8 mouse cellular contexts compared by ENCODE assay signal in genomic region chr8:110919341-110920031, GRCm38 (mm10). TPM values are rescaled to one million over a fixed set of nuclear protein-coding genes. Genes with fewer than 3 reads are reported as not detected.
DNase-seq lines count a peak whose midpoint lies in the region; ATAC-seq and TF ChIP-seq lines count a peak whose summit lies in the region.

Gene St3gal2 (plus strand): TSS chr8:110919922.

- TF ChIP-seq POLR2A in ES-Bruce4 (IDR thresholded peaks at IDR 0.05; ENCODE audit: insufficient read depth, low read length) = no peak

- no peaks in the 10 kb centered on the region for H3K9me3 ChIP-seq in ES-Bruce4 (replicated peaks; ENCODE audit: control insufficient read depth, insufficient read depth, low read length, poor library complexity, severe bottlenecking)
- H3K9me3 ChIP-seq in forebrain, embryonic 13.5 days (replicated peaks) = no peaks in the 10 kb centered on the region
- H3K9me3 ChIP-seq in heart, postnatal 0 days (replicated peaks; ENCODE audit: control insufficient read depth, low read length) = no peaks in the 10 kb centered on the region
- no peaks in the 10 kb centered on the region for H3K9me3 ChIP-seq in liver, embryonic 15.5 days (replicated peaks)
- H3K9me3 ChIP-seq in neural tube, embryonic 12.5 days = no peaks in the 10 kb centered on the region
- H3K9me3 ChIP-seq in stomach, postnatal 0 days (ENCODE audit: control insufficient read depth, low read length) = no peaks in the 10 kb centered on the region

- no peak for TF ChIP-seq EP300 in ES-Bruce4 (IDR thresholded peaks at IDR 0.05; ENCODE audit: insufficient read depth, low read depth, low read length)
- TF ChIP-seq EP300 in heart, postnatal 0 days (IDR thresholded peaks at IDR 0.05; ENCODE audit: low read depth) = no peak; the same call in 1 of the 2 replicates
- TF ChIP-seq EP300 in stomach, postnatal 0 days (optimal IDR thresholded peaks at IDR 0.05) = no peak

- peak within 1 kb of the TSS; percentile 80 for H3K4me3 ChIP-seq in ES-Bruce4 (ENCODE audit: low read depth, low read length)
- peak within 1 kb of the TSS; percentile 80 for H3K4me3 ChIP-seq in forebrain, embryonic 13.5 days
- H3K4me3 ChIP-seq in heart, postnatal 0 days (ENCODE audit: low read depth, low read length) = peak within 1 kb of the TSS; percentile 91
- peak within 1 kb of the TSS; percentile 85 for H3K4me3 ChIP-seq in liver, embryonic 15.5 days (replicated peaks)
- H3K4me3 ChIP-seq in neural tube, embryonic 12.5 days = peak within 1 kb of the TSS; percentile 79
- peak within 1 kb of the TSS; percentile 69 for H3K4me3 ChIP-seq in stomach, postnatal 0 days (ENCODE audit: low read depth, low read length)

- H3K4me1 ChIP-seq in ES-Bruce4 (ENCODE audit: control insufficient read depth, insufficient read depth, low read length) = peaks cover 13% of the 10 kb centered on the region
- H3K4me1 ChIP-seq in forebrain, embryonic 13.5 days = peaks cover 23% of the 10 kb centered on the region
- peaks cover 17% of the 10 kb centered on the region for H3K4me1 ChIP-seq in heart, postnatal 0 days (ENCODE audit: control insufficient read depth, insufficient read depth)
- peaks cover 67% of the 10 kb centered on the region for H3K4me1 ChIP-seq in liver, embryonic 15.5 days (replicated peaks)
- H3K4me1 ChIP-seq in neural tube, embryonic 12.5 days = peaks cover 35% of the 10 kb centered on the region
- peaks cover 3% of the 10 kb centered on the region; the same call in 1 of the 2 replicates for H3K4me1 ChIP-seq in stomach, postnatal 0 days (replicated peaks; ENCODE audit: control insufficient read depth, insufficient read depth)

- no peaks in the 10 kb centered on the region for H3K27me3 ChIP-seq in ES-Bruce4 (ENCODE audit: control insufficient read depth, insufficient read depth, low read length, poor library complexity, severe bottlenecking)
- H3K27me3 ChIP-seq in forebrain, embryonic 13.5 days = no peaks in the 10 kb centered on the region
- no peaks in the 10 kb centered on the region for H3K27me3 ChIP-seq in heart, postnatal 0 days (ENCODE audit: control insufficient read depth, insufficient read depth, low read length)
- H3K27me3 ChIP-seq in liver, embryonic 15.5 days = no peaks in the 10 kb centered on the region
- no peaks in the 10 kb centered on the region for H3K27me3 ChIP-seq in neural tube, embryonic 12.5 days (replicated peaks)
- no peaks in the 10 kb centered on the region for H3K27me3 ChIP-seq in stomach, postnatal 0 days (ENCODE audit: control insufficient read depth, insufficient read depth, low read length)

- peak; percentile 95 for DNase-seq in heart, postnatal 0 days (ENCODE audit: low spot score)
- peak; percentile 85 to 92 for DNase-seq in kidney, postnatal 36 days
- peak; percentile 81 for DNase-seq in stomach, postnatal 0 days (ENCODE audit: low spot score)

- peak; percentile 96 for ATAC-seq in cerebellum, adult (ENCODE audit: insufficient number of reproducible peaks, low FRiP score, low TSS enrichment)
- peak; percentile 99 for ATAC-seq in forebrain, embryonic 13.5 days
- ATAC-seq in heart, postnatal 0 days (ENCODE audit: insufficient read depth, low read depth) = peak; percentile 98
- peak; percentile 79 for ATAC-seq in liver, embryonic 15.5 days (ENCODE audit: insufficient read depth)
- ATAC-seq in neural tube, embryonic 12.5 days (ENCODE audit: low FRiP score, low read depth) = peak; percentile 98
- ATAC-seq in stomach, postnatal 0 days (ENCODE audit: low FRiP score, low TSS enrichment) = peak; percentile 95

- H3K36me3 ChIP-seq in ES-Bruce4 (ENCODE audit: control insufficient read depth, insufficient read depth, low read length, poor library complexity, severe bottlenecking) = no peaks in the 10 kb centered on the region
- no peaks in the 10 kb centered on the region for H3K36me3 ChIP-seq in forebrain, embryonic 13.5 days (ENCODE audit: poor library complexity, severe bottlenecking)
- no peaks in the 10 kb centered on the region for H3K36me3 ChIP-seq in heart, postnatal 0 days (replicated peaks; ENCODE audit: control insufficient read depth, insufficient read depth, low read length)
- peaks cover 24% of the 10 kb centered on the region for H3K36me3 ChIP-seq in liver, embryonic 15.5 days (replicated peaks)
- H3K36me3 ChIP-seq in neural tube, embryonic 12.5 days = no peaks in the 10 kb centered on the region
- H3K36me3 ChIP-seq in stomach, postnatal 0 days (ENCODE audit: control insufficient read depth, insufficient read depth, low read length) = no peaks in the 10 kb centered on the region

- peak within 1 kb of the TSS; percentile 90 for H3K9ac ChIP-seq in ES-Bruce4 (ENCODE audit: low read depth, poor library complexity, severe bottlenecking)
- peak within 1 kb of the TSS; percentile 95 for H3K9ac ChIP-seq in forebrain, embryonic 13.5 days
- H3K9ac ChIP-seq in heart, postnatal 0 days (replicated peaks; ENCODE audit: low read depth, low read length) = peak within 1 kb of the TSS; percentile 86
- H3K9ac ChIP-seq in liver, embryonic 15.5 days = peak within 1 kb of the TSS; percentile 91
- H3K9ac ChIP-seq in neural tube, embryonic 12.5 days = peak within 1 kb of the TSS; percentile 85
- H3K9ac ChIP-seq in stomach, postnatal 0 days (ENCODE audit: low read length) = peak within 1 kb of the TSS; percentile 74

- WGBS in forebrain, embryonic 13.5 days = 1% methylated on average over 27 of the region's 36 CpGs
- under 1% methylated on average over 31 of the region's 36 CpGs for WGBS in heart, postnatal 0 days
- WGBS in liver, embryonic 15.5 days (ENCODE audit: insufficient replicate concordance) = 2% methylated on average over 35 of the region's 36 CpGs
- under 1% methylated on average over 19 of the region's 36 CpGs for WGBS in neural tube, embryonic 12.5 days
- WGBS in stomach, postnatal 0 days = under 1% methylated on average over 25 of the region's 36 CpGs

- no peak within 1 kb of the TSS for H3K27ac ChIP-seq in ES-Bruce4 (ENCODE audit: insufficient read depth, low read length)
- H3K27ac ChIP-seq in forebrain, embryonic 13.5 days = peak within 1 kb of the TSS; percentile 57
- peak within 1 kb of the TSS; percentile 78 for H3K27ac ChIP-seq in heart, postnatal 0 days (ENCODE audit: low read depth)
- H3K27ac ChIP-seq in liver, embryonic 15.5 days (replicated peaks) = peak within 1 kb of the TSS; percentile 94
- peak within 1 kb of the TSS; percentile 57; the same call in 1 of the 2 replicates for H3K27ac ChIP-seq in neural tube, embryonic 12.5 days
- peak within 1 kb of the TSS; percentile 67 for H3K27ac ChIP-seq in stomach, postnatal 0 days (replicated peaks)

- TF ChIP-seq CTCF in ES-Bruce4 (IDR thresholded peaks at IDR 0.05; ENCODE audit: low read depth, low read length) = no peak
- no peak for TF ChIP-seq CTCF in heart, postnatal 0 days (IDR thresholded peaks at IDR 0.05; ENCODE audit: low read depth)
- TF ChIP-seq CTCF in stomach, postnatal 0 days (IDR thresholded peaks at IDR 0.05; ENCODE audit: low read depth) = 0 out of 2 replicates have a peak, but pooled peaks have one; percentile 6

- H3K4me2 ChIP-seq in forebrain, embryonic 13.5 days = peak within 1 kb of the TSS; percentile 87
- peak within 1 kb of the TSS; percentile 81 for H3K4me2 ChIP-seq in heart, postnatal 0 days (ENCODE audit: low read depth, low read length)
- peak within 1 kb of the TSS; percentile 84 for H3K4me2 ChIP-seq in liver, embryonic 15.5 days
- H3K4me2 ChIP-seq in neural tube, embryonic 12.5 days (replicated peaks) = peak within 1 kb of the TSS; percentile 88
- H3K4me2 ChIP-seq in stomach, postnatal 0 days (replicated peaks; ENCODE audit: low read depth) = peak within 1 kb of the TSS; percentile 67

RNA-seq across cellular contexts. Expression of gene St3gal2, which starts in this region (rescaled TPM):
- polyA plus RNA-seq in ES-Bruce4 (2011; ENCODE audit: insufficient read depth, insufficient read length, low read depth, missing spikeins) = 7.1 and 8.6 TPM in 2 replicates
- 17.1 and 18.1 TPM in 2 replicates for polyA plus RNA-seq in forebrain, embryonic 13.5 days (2015; fragmentation: Nextera tagmentation; extraction: Ambion mirVana)
- total RNA-seq in heart, postnatal 0 days (2014; rRNA removed; ENCODE audit: low replicate concordance) = 9.9 and 15.8 TPM in 2 replicates
- 11.3 and 12.6 TPM in 2 replicates for polyA plus RNA-seq in heart, postnatal 0 days (2015; fragmentation: Nextera tagmentation; extraction: Ambion mirVana)
- polyA plus RNA-seq in liver, embryonic 15.5 days (2015; fragmentation: Nextera tagmentation; extraction: Ambion mirVana) = 21.9 and 24.6 TPM in 2 replicates
- 35.0 and 37.1 TPM in 2 replicates for polyA plus RNA-seq in neural tube, embryonic 12.5 days (2016; fragmentation: Nextera tagmentation; extraction: Ambion mirVana)
- 7.1 and 7.3 TPM in 2 replicates for polyA plus RNA-seq in stomach, postnatal 0 days (2015; fragmentation: Nextera tagmentation; extraction: Ambion mirVana)
